Mouse (Mus musculus) ES-E14 (cell line): ENCODE measurements at regions not wholly inside any gene's neighbourhood (a gene's known extent, or its start where the extent isn't known, plus 50 kb on each side); places are given as distances from the start of the nearest gene placed in this dataset.

Source experiments
- CHD2 ChIP-seq: IDR thresholded peaks from 2 replicates; pipeline ENCODE4 v1.6.1; 2014; ENCODE audit warnings: mild to moderate bottlenecking, low read depth, low read length, inconsistent platforms
- MAFK ChIP-seq: IDR thresholded peaks from 2 replicates; pipeline ENCODE4 v1.6.1; 2014; ENCODE audit warnings: mild to moderate bottlenecking, low read depth, low read length, inconsistent platforms; ENCODE audit not compliant: insufficient read depth
- ZC3H11A ChIP-seq: IDR thresholded peaks from 2 replicates; pipeline ENCODE4 v1.6.1; 2012; ENCODE audit warnings: low read depth, mild to moderate bottlenecking, inconsistent platforms, low read length, borderline replicate concordance
- ZNF384 ChIP-seq: IDR thresholded peaks from 2 replicates; pipeline ENCODE4 v1.6.1; 2012; ENCODE audit warnings: low read depth, low read length, inconsistent platforms

GRCm38 (mm10) chr7:35920194-35920609 lies 117.4 kb upstream of the Zfp507 start:
- TF ChIP-seq ZC3H11A (no peak), ZNF384 (no peak), CHD2 (no peak), MAFK (no peak)
